Mouse (Mus musculus) stomach, postnatal 0 days (tissue): ENCODE data around the gene Hk1. TPM values are rescaled to one million over a fixed set of nuclear protein-coding genes. Genes with fewer than 3 reads are reported as not detected.

Source experiments
- ATAC-seq: fragments of 200-750 bp; cut with Nextera tagmentation; 2 replicates; pipeline ENCODE4 v1.8.0; 2017; ENCODE audit not compliant: low FRiP score, low TSS enrichment
- DNase-seq: peaks from one replicate; pipeline ENCODE4 v3.0.0-alpha.2; 2016; ENCODE audit warnings: low spot score
- H3K27ac ChIP-seq: fragments of 300-500 bp; sonication (generic); replicated peaks from 2 replicates; pipeline ENCODE4 v1.5.1; 2014; ENCODE audit warnings: mild to moderate bottlenecking, control low read depth
- H3K27me3 ChIP-seq: fragments of 300-500 bp; sonication (generic); 2 replicates; pipeline ENCODE4 v1.6.1; 2014; ENCODE audit warnings: low read length; ENCODE audit not compliant: control insufficient read depth, insufficient read depth
- H3K36me3 ChIP-seq: fragments of 300-500 bp; sonication (generic); 2 replicates; pipeline ENCODE4 v1.6.1; 2014; ENCODE audit warnings: low read length, mixed read lengths; ENCODE audit not compliant: control insufficient read depth, insufficient read depth
- H3K4me1 ChIP-seq: fragments of 300-500 bp; sonication (generic); replicated peaks from 2 replicates; pipeline ENCODE4 v1.6.1; 2014; ENCODE audit warnings: antibody characterized with exemption; ENCODE audit not compliant: control insufficient read depth, insufficient read depth
- H3K4me2 ChIP-seq: fragments of 300-500 bp; sonication (generic); replicated peaks from 2 replicates; pipeline ENCODE4 v1.6.1; 2014; ENCODE audit warnings: low read depth, mild to moderate bottlenecking, control low read depth, moderate library complexity
- H3K4me3 ChIP-seq: fragments of 300-500 bp; sonication (generic); 2 replicates; pipeline ENCODE4 v1.5.1; 2014; ENCODE audit warnings: low read depth, low read length, control low read depth
- H3K9ac ChIP-seq: fragments of 300-500 bp; sonication (generic); 2 replicates; pipeline ENCODE4 v1.6.1; 2014; ENCODE audit warnings: mild to moderate bottlenecking, low read length, control low read depth, mixed read lengths
- H3K9me3 ChIP-seq: fragments of 300-500 bp; sonication (generic); 2 replicates; pipeline ENCODE4 v1.6.1; 2016; ENCODE audit warnings: low read length; ENCODE audit not compliant: control insufficient read depth
- CTCF ChIP-seq: IDR thresholded peaks from 2 replicates; pipeline ENCODE4 v1.5.1; 2016; ENCODE audit warnings: antibody characterized with exemption, low read depth, mild to moderate bottlenecking, moderate library complexity
- EP300 ChIP-seq: optimal IDR thresholded peaks from 2 replicates; pipeline ENCODE3; 2016; ENCODE audit warnings: antibody characterized with exemption
- WGBS: fragments of 180-500 bp; shearing (Covaris S2); extraction: QIAGEN DNeasy Blood & Tissue Kit; methylation state at CpG from one replicate; pipeline ENCODE4 v1.1.7; 2014; 5-methylcytosine and 5-hydroxymethylcytosine counted together
- polyA plus RNA-seq: library from polyadenylated mRNA; unstranded; fragments of >200 nt; fragmentation: Nextera tagmentation; extraction: Ambion mirVana; gene quantifications from 2 replicates; pipeline ENCODE4 v1.2.1, GENCODE M21; 2015

Gene Hk1
- polyA plus RNA-seq, 1 experiment from 2014 or later, result 36.5 TPM

DNA sequence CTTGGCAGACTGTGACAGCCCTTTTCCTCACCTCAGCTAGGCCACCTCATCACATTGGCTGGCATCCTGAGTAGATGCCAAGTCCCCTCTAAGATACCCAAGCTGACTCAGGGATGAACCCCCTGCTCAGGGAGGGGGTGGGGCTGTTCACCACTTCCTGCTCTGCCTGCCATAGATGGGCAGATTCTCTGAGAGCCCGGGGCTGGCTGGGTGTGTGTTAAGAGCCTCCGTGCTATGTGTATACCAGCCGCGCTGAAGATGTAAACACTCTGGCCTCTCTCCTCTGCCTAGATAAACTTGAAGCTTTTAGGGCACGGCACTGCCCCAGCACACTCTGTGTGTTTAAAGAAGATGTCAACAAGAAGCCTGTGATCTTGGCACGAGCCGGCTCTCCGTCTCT lies 131.9 kb downstream of the Hk1 start:
- Histone ChIP-seq H3K9ac (peak overlapping the region; percentile 23), H3K4me2 (peak overlapping the region; percentile 14; the same call in 1 of the 2 replicates), H3K9me3 (no peaks in the 10 kb centered on the region), H3K4me1 (peaks cover 3% of the 10 kb centered on the region; the same call in 1 of the 2 replicates), H3K4me3 (no peak overlapping the region), H3K27me3 (no peaks in the 10 kb centered on the region), H3K36me3 (no peaks in the 10 kb centered on the region), H3K27ac (peak overlapping the region; percentile 80)
- ATAC-seq, result peak; percentile 72
- peak; percentile 33 for DNase-seq
- TF ChIP-seq EP300 (peak; percentile 51), CTCF (no peak)
- 9% methylated on average over 8 of the region's 8 CpGs for WGBS

DNA sequence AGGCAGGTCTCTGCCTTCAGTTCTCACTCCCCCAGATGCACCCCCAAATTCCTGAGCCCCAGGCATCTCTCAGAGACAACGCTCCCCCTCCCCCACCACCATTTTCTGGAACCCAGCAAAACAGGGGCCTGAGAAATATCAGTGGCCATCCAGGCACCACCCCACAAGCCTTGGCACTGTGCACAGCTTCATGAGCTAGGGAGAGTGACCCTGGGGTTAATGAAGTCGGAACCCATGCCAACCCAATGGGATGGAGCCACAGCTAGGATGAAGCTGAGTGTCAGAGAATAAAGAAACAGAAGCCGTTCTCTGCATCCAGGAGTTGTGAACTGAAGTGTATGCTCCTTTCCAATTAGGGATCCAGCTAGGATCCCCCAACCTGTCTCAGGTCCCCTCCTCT lies 132.6 kb downstream of the Hk1 start:
- no peak overlapping the region for H3K9ac ChIP-seq
- ATAC-seq (no peak), DNase-seq (no peak)
- 61% methylated on average over 3 of the region's 3 CpGs for WGBS
- no peaks in the 10 kb centered on the region for H3K36me3 ChIP-seq
- peaks cover 3% of the 10 kb centered on the region; the same call in 1 of the 2 replicates for H3K4me1 ChIP-seq
- H3K9me3 ChIP-seq, result no peaks in the 10 kb centered on the region
- no peaks in the 10 kb centered on the region for H3K27me3 ChIP-seq
- H3K4me3 ChIP-seq, result no peak overlapping the region
- TF ChIP-seq CTCF (no peak), EP300 (no peak)
- peak overlapping the region; percentile 78 for H3K27ac ChIP-seq
- no peak overlapping the region for H3K4me2 ChIP-seq

GRCm38 (mm10) chr10:62244067-62244466 lies 135.6 kb downstream of the Hk1 start:
- Histone ChIP-seq H3K27ac (no peak overlapping the region), H3K4me3 (no peak overlapping the region), H3K4me2 (no peak overlapping the region), H3K9ac (no peak overlapping the region), H3K36me3 (no peaks in the 10 kb centered on the region), H3K9me3 (no peaks in the 10 kb centered on the region), H3K4me1 (peaks cover 3% of the 10 kb centered on the region; the same call in 1 of the 2 replicates), H3K27me3 (no peaks in the 10 kb centered on the region)
- WGBS, result 90% methylated on average over 9 of the region's 9 CpGs
- TF ChIP-seq CTCF (no peak), EP300 (no peak)
- ATAC-seq, result no peak
- DNase-seq, result no peak

- Histone ChIP-seq H3K36me3 (no peaks in the 10 kb centered on the region), H3K4me3 (no peak overlapping the region), H3K27me3 (no peaks in the 10 kb centered on the region), H3K4me1 (0 out of 2 replicates have a peak, but pooled peaks cover 3% of the 10 kb centered on the region), H3K4me2 (no peak overlapping the region), H3K27ac (no peak overlapping the region), H3K9ac (no peak overlapping the region), H3K9me3 (no peaks in the 10 kb centered on the region)
- ATAC-seq (peak; percentile 60), DNase-seq (peak; percentile 52)
- WGBS, result 42% methylated on average over 11 of the region's 13 CpGs
- peak; percentile 84 for TF ChIP-seq CTCF
- TF ChIP-seq EP300, result no peak
These were observed 136.8 kb downstream of the Hk1 start for GRCm38 (mm10) chr10:62242896-62243295.

GRCm38 (mm10) chr10:62242358-62242757 lies 137.3 kb downstream of the Hk1 start:
- Histone ChIP-seq H3K36me3 (no peaks in the 10 kb centered on the region), H3K4me1 (no peaks in the 10 kb centered on the region), H3K27me3 (no peaks in the 10 kb centered on the region), H3K9me3 (no peaks in the 10 kb centered on the region), H3K27ac (no peak overlapping the region), H3K4me3 (no peak overlapping the region), H3K4me2 (no peak overlapping the region), H3K9ac (no peak overlapping the region)
- WGBS, result 45% methylated on average over 10 of the region's 10 CpGs
- no peak for ATAC-seq
- DNase-seq, result no peak
- no peak for TF ChIP-seq CTCF
- TF ChIP-seq EP300, result no peak

DNA sequence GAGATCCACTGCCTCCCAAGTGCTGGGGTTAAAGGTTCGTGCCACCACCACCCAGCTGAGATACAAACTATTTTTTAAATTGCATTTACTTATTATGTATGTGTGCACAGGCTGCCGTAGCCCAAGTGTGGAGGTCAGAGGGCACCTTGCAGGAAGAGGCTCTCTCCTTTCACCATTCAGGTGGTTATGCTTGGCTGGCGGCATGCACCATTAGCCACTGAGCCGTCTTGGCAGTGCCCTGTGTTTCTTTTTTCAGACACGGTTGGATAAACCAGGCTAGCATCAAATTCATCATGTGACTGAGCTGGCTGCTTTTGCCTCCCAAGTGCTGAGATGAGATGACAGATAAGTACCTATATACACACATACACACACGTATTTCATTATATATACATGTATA lies 140.4 kb downstream of the Hk1 start:
- Histone ChIP-seq H3K9me3 (no peaks in the 10 kb centered on the region), H3K4me3 (no peak overlapping the region), H3K36me3 (no peaks in the 10 kb centered on the region), H3K27me3 (no peaks in the 10 kb centered on the region), H3K27ac (no peak overlapping the region), H3K4me2 (no peak overlapping the region), H3K9ac (no peak overlapping the region), H3K4me1 (no peaks in the 10 kb centered on the region)
- DNase-seq, result no peak
- no peak for ATAC-seq
- WGBS, result 44% methylated on average over 6 of the region's 6 CpGs
- no peak for TF ChIP-seq CTCF
- TF ChIP-seq EP300, result no peak
